Mouse (Mus musculus): ENCODE measurements around the gene Cldn19. TPM values are rescaled to one million over a fixed set of nuclear protein-coding genes. Genes with fewer than 3 reads are reported as not detected.

Gene Cldn19
- polyA plus RNA-seq, 1 experiment: not detected

DNA sequence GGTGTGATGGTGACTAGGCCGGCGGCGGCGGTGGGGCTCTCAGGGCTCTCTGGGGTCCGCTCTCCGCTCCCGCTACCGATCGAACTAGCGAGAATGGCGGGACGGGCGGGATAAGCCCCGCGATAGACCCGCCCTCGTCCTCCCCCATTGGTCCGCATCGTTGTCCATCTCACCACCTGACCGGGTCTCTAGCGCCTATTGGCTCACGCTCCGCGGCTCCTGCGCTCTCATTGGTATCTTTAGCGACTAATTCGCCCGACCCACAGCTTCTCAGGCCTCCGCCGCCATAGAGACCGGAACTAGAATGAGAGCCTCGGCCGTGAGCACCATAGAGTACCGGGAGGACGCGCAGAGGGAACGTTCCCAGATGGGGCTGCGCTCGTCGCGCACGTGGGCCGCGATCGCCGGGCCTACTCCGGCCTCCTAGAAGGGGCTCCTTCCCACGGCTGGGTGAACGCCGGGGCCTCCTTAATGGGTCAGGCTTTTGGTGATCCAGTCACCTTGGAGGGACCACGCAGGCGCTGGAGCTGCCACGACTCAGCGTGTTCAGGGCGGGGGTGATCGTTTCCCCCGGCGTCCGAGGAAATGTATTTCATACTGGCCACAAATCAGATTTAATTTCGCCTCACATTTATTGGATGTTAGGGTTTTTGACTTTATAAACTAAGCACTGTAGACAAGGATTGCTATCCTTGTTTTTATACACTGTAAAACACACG lies 39.4 kb downstream of the Cldn19 start, which contains the start of gene Ybx1:
Gene Ybx1, minus strand, starts transcription at position 190 of the 719 bp plus-strand sequence.
- H3K36me3 ChIP-seq (ENCODE audit: control insufficient read depth, insufficient read depth): peaks cover 33% of the 10 kb centered on the region
- TF ChIP-seq MYOD1 (IDR thresholded peaks at IDR 0.05; ENCODE audit: control insufficient read depth, insufficient read length, low read depth): no peak
- TF ChIP-seq USF1 (IDR thresholded peaks at IDR 0.05; ENCODE audit: low read depth): peak; percentile 91
- TF ChIP-seq MAX (IDR thresholded peaks at IDR 0.05): peak; percentile 90

DNA sequence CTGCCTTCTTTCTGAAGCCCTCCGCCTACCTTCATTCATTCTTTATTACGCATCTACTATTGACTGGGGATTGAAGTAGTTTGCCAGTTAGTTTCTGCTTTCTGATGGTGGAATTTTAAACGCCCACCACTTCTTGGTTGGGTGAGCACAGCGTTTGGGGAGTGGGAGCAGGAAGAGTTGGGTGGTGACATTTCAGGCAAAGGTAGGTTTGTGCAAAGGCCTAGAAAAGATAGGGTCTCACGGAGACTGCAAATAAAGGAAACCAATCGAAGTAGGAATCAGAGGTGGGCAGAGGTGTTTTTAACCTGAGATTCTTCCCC lies 39.9 kb downstream of the Cldn19 start:
- peaks cover 28% of the 10 kb centered on the region for H3K36me3 ChIP-seq (ENCODE audit: control insufficient read depth, insufficient read depth)
- no peak for TF ChIP-seq MYOD1 (IDR thresholded peaks at IDR 0.05; ENCODE audit: control insufficient read depth, insufficient read length, low read depth)
- TF ChIP-seq CEBPB (IDR thresholded peaks at IDR 0.05; ENCODE audit: low read depth): no peak
- TF ChIP-seq CTCF (IDR thresholded peaks at IDR 0.05; ENCODE audit: control insufficient read depth, insufficient read depth, insufficient read length): no peak
- no peak for TF ChIP-seq MYOG (IDR thresholded peaks at IDR 0.05; ENCODE audit: control insufficient read depth, extremely low read depth, insufficient read length)
- TF ChIP-seq USF1 (IDR thresholded peaks at IDR 0.05; ENCODE audit: low read depth): no peak
- TF ChIP-seq FOSL1 (IDR thresholded peaks at IDR 0.05; ENCODE audit: insufficient read depth, low read length, poor library complexity, severe bottlenecking): no peak
- TF ChIP-seq MAX (IDR thresholded peaks at IDR 0.05): no peak
- H3K79me2 ChIP-seq (ENCODE audit: control insufficient read depth, insufficient read depth): peaks cover 51% of the 10 kb centered on the region
- H3K27me3 ChIP-seq (ENCODE audit: control insufficient read depth, insufficient read depth, insufficient read length): no peaks in the 10 kb centered on the region
- peak overlapping the region; percentile 76 for H3K4me3 ChIP-seq (ENCODE audit: insufficient read depth, poor library complexity, severe bottlenecking)
- peaks cover 38% of the 10 kb centered on the region for H3K79me3 ChIP-seq (ENCODE audit: low read depth)
- peak overlapping the region; percentile 72 for H3ac ChIP-seq (ENCODE audit: control insufficient read depth, insufficient read length, low read depth)

More for the DNA sequence above, 39.4 kb downstream of the Cldn19 start, which contains the start of gene Ybx1:
- H3K79me3 ChIP-seq (ENCODE audit: low read depth): peaks cover 44% of the 10 kb centered on the region
- H3K79me2 ChIP-seq (ENCODE audit: control insufficient read depth, insufficient read depth): peaks cover 56% of the 10 kb centered on the region
- H3ac ChIP-seq (ENCODE audit: control insufficient read depth, insufficient read length, low read depth): peak within 1 kb of the TSS; percentile 98
- peak within 1 kb of the TSS; percentile 76 for H3K4me3 ChIP-seq (ENCODE audit: insufficient read depth, poor library complexity, severe bottlenecking)
- H3K27me3 ChIP-seq (ENCODE audit: control insufficient read depth, insufficient read depth, insufficient read length): no peaks in the 10 kb centered on the region

DNA sequence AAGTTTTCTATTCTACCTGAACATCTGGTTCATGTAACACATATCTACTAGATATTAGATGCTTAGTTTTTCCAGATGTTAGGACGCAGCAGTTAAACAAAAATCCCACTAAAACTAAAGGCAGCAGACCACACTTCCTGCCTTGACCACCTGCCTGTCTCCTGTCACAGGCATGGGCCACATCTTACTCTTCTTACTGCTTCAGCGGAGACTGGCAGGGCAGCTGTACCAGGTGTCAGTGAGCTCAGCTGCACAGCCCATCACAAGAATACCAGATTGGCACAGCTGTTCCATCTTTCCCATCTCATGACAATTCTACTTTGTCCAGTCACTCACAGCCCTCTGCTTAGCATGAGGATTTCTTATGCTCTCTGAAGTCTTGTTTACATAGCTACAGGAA lies 42.1 kb downstream of the Cldn19 start:
- Histone ChIP-seq H3K79me3 (ENCODE audit: low read depth) (peaks cover 16% of the 10 kb centered on the region), H3K36me3 (ENCODE audit: control insufficient read depth, insufficient read depth) (peaks cover 7% of the 10 kb centered on the region), H3K27me3 (ENCODE audit: control insufficient read depth, insufficient read depth, insufficient read length) (no peaks in the 10 kb centered on the region), H3K79me2 (ENCODE audit: control insufficient read depth, insufficient read depth) (peaks cover 28% of the 10 kb centered on the region), H3ac (ENCODE audit: control insufficient read depth, insufficient read length, low read depth) (no peak overlapping the region), H3K4me3 (ENCODE audit: insufficient read depth, poor library complexity, severe bottlenecking) (no peak overlapping the region)
- TF ChIP-seq MAX (IDR thresholded peaks at IDR 0.05): no peak
- TF ChIP-seq MYOG (IDR thresholded peaks at IDR 0.05; ENCODE audit: control insufficient read depth, extremely low read depth, insufficient read length): no peak
- TF ChIP-seq FOSL1 (IDR thresholded peaks at IDR 0.05; ENCODE audit: insufficient read depth, low read length, poor library complexity, severe bottlenecking): no peak
- no peak for TF ChIP-seq CTCF (IDR thresholded peaks at IDR 0.05; ENCODE audit: control insufficient read depth, insufficient read depth, insufficient read length)
- no peak for TF ChIP-seq MYOD1 (IDR thresholded peaks at IDR 0.05; ENCODE audit: control insufficient read depth, insufficient read length, low read depth)
- no peak for TF ChIP-seq USF1 (IDR thresholded peaks at IDR 0.05; ENCODE audit: low read depth)

DNA sequence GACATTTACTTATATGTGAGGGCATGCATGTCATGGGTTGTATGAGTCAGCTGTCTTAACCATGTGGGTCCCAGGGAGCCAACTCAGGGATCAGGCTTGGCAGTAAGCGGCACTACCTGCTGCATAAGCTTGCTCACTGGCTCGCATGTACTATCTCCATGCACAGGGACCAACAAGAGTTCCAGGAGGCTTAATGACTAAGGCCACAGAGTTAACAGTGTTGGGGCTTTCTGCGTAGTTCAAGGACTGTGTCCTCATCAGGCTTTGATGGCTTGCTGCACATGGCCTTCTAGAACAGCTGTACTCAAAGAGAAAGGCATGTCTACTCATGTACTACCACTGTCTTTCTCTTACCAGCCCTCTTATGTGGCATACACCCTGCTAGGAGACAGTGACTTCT lies 45.5 kb downstream of the Cldn19 start:
- H3K79me2 ChIP-seq (ENCODE audit: control insufficient read depth, insufficient read depth): no peaks in the 10 kb centered on the region
- H3K4me3 ChIP-seq (ENCODE audit: insufficient read depth, poor library complexity, severe bottlenecking): no peak overlapping the region
- no peaks in the 10 kb centered on the region for H3K27me3 ChIP-seq (ENCODE audit: control insufficient read depth, insufficient read depth, insufficient read length)
- no peak overlapping the region for H3ac ChIP-seq (ENCODE audit: control insufficient read depth, insufficient read length, low read depth)
- no peaks in the 10 kb centered on the region for H3K79me3 ChIP-seq (ENCODE audit: low read depth)
- H3K36me3 ChIP-seq (ENCODE audit: control insufficient read depth, insufficient read depth): no peaks in the 10 kb centered on the region
- TF ChIP-seq FOSL1 (IDR thresholded peaks at IDR 0.05; ENCODE audit: insufficient read depth, low read length, poor library complexity, severe bottlenecking) (no peak), MYOD1 (IDR thresholded peaks at IDR 0.05; ENCODE audit: control insufficient read depth, insufficient read length, low read depth) (no peak), MYOG (IDR thresholded peaks at IDR 0.05; ENCODE audit: control insufficient read depth, extremely low read depth, insufficient read length) (no peak), CTCF (IDR thresholded peaks at IDR 0.05; ENCODE audit: control insufficient read depth, insufficient read depth, insufficient read length) (no peak), CEBPB (IDR thresholded peaks at IDR 0.05; ENCODE audit: low read depth) (no peak), USF1 (IDR thresholded peaks at IDR 0.05; ENCODE audit: low read depth) (no peak), MAX (IDR thresholded peaks at IDR 0.05) (no peak)

DNA sequence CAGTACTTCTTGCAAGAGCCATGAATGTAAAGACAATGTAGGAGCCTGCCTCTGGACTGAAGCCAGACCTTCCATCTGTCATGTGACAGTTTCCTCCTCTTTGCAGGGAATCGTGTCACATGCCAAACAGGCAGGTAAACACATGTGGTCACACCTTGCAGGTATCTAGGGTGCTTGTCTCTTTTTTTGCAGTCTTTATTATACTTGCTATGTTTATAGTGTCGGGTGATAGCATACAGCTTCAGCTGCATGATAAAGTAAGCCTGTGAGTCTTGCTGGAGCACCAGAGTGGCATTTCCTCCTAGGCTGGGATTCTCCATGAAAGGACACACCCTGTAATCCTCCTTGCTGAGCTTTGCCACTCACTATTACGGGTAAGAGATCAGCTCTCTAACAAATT lies 46.6 kb downstream of the Cldn19 start:
- no peaks in the 10 kb centered on the region for H3K27me3 ChIP-seq (ENCODE audit: control insufficient read depth, insufficient read depth, insufficient read length)
- no peak overlapping the region for H3K4me3 ChIP-seq (ENCODE audit: insufficient read depth, poor library complexity, severe bottlenecking)
- TF ChIP-seq MYOD1 (IDR thresholded peaks at IDR 0.05; ENCODE audit: control insufficient read depth, insufficient read length, low read depth) (no peak), USF1 (IDR thresholded peaks at IDR 0.05; ENCODE audit: low read depth) (no peak), FOSL1 (IDR thresholded peaks at IDR 0.05; ENCODE audit: insufficient read depth, low read length, poor library complexity, severe bottlenecking) (no peak), MAX (IDR thresholded peaks at IDR 0.05) (no peak), MYOG (IDR thresholded peaks at IDR 0.05; ENCODE audit: control insufficient read depth, extremely low read depth, insufficient read length) (no peak), CEBPB (IDR thresholded peaks at IDR 0.05; ENCODE audit: low read depth) (no peak), CTCF (IDR thresholded peaks at IDR 0.05; ENCODE audit: control insufficient read depth, insufficient read depth, insufficient read length) (no peak)
- H3K36me3 ChIP-seq (ENCODE audit: control insufficient read depth, insufficient read depth): peaks cover under 1% of the 10 kb centered on the region
- H3ac ChIP-seq (ENCODE audit: control insufficient read depth, insufficient read length, low read depth): no peak overlapping the region
- no peaks in the 10 kb centered on the region for H3K79me3 ChIP-seq (ENCODE audit: low read depth)
- H3K79me2 ChIP-seq (ENCODE audit: control insufficient read depth, insufficient read depth): no peaks in the 10 kb centered on the region

DNA sequence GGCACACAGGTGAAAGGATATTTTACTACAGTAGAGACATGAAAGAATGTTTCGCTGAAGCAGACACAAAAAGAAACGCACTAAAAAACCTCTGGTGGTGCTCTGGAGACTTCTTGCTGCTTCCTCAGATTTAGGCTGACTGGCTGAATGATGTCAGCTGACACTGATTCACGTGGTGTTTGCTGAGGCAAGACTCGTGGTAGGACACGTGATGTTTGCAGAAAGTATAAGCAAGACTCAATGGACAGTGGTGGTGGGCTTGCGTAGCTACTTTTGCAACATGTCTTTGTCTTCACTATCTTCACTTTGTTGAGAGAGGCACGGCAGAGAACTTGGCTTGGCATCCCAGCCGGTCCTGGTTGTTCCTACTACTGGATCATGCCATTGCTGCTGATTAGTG lies 48.1 kb downstream of the Cldn19 start:
- TF ChIP-seq MAX (IDR thresholded peaks at IDR 0.05): no peak
- Histone ChIP-seq H3ac (ENCODE audit: control insufficient read depth, insufficient read length, low read depth) (no peak overlapping the region), H3K79me3 (ENCODE audit: low read depth) (no peaks in the 10 kb centered on the region), H3K27me3 (ENCODE audit: control insufficient read depth, insufficient read depth, insufficient read length) (no peaks in the 10 kb centered on the region), H3K4me3 (ENCODE audit: insufficient read depth, poor library complexity, severe bottlenecking) (no peak overlapping the region), H3K36me3 (ENCODE audit: control insufficient read depth, insufficient read depth) (peaks cover 13% of the 10 kb centered on the region), H3K79me2 (ENCODE audit: control insufficient read depth, insufficient read depth) (no peaks in the 10 kb centered on the region)

All from C2C12 (cell line).